Mouse (Mus musculus) adrenal gland, adult 2 months (tissue): Measurements from ENCODE around the gene Srsf5. TPM values are rescaled to one million over a fixed set of nuclear protein-coding genes. Genes with fewer than 3 reads are reported as not detected.
"Not testable (repeated sequence)": the region's sequence is repeated elsewhere in the genome, so short reads cannot be mapped to it uniquely, and the experiment has no call there.

Experiments used
- DNase-seq: peaks from one replicate; pipeline ENCODE4 v3.0.0; 2021
- polyA plus RNA-seq: library from polyadenylated mRNA; depleted of rRNA; stranded (reverse); fragments of >200 nt; gene quantifications from 2 replicates; pipeline ENCODE4 v1.2.3, GENCODE M21; 2012
- total RNA-seq, 2 experiments: library from RNA; stranded (reverse); gene quantifications; 2 replicates each; pipeline ENCODE4 v1.2.3; 2021

Srsf5 gene
- total and polyA plus RNA-seq, 3 experiments: 126 to 348 (median 249) TPM

DNA sequence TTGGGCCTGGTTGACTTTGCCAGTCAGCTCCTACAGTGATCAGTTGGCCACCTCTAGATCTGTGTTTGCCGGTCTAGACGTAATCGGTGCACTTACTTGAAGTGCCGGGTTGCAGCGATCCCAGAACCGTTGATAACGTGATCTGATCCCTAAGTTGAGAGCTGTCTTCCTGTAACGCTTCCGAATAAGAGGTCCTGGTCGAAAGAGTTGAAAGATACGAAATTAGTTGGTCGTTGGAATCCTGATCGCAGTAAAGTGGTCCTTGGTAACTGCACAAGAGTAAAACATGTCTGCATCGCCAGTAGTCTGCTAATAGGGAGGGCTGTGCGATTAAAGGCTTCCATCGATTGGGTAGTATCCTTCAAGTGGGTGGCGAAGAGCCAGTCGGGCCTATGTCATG, 2.9 kb downstream of the Srsf5 start:
- no peak for DNase-seq

- DNase-seq: not testable (repeated sequence)
Measured at GRCm38 (mm10) chr12:80949603-80950002, 4.3 kb downstream of the Srsf5 start.

GRCm38 (mm10) chr12:80951640-80952219, 6.4 kb downstream of the Srsf5 start:
- DNase-seq: no peak

GRCm38 (mm10) chr12:80952526-80952925, 7.2 kb downstream of the Srsf5 start:
- no peak for DNase-seq

GRCm38 (mm10) chr12:80956039-80956438, 10.7 kb downstream of the Srsf5 start:
- DNase-seq: no peak

DNA sequence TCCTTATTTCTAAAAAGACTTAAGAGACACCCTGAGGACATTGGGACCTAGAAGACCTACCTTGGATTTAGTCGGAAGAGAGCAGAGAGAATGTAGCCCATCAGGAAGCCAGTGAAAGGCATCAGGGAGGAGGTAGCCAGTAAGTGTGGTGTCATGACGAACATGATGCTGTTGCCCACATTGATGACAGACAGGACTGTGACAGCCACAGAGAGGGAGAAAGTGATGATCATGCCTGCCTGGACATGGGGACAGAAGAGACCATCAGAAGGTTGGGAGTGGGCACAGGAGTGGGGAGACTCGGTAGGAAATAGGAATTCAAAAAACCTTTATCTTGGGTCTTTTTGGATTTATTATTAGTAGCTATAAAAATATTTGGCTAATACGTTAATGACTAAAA, 12.7 kb downstream of the Srsf5 start:
- no peak for DNase-seq

DNA sequence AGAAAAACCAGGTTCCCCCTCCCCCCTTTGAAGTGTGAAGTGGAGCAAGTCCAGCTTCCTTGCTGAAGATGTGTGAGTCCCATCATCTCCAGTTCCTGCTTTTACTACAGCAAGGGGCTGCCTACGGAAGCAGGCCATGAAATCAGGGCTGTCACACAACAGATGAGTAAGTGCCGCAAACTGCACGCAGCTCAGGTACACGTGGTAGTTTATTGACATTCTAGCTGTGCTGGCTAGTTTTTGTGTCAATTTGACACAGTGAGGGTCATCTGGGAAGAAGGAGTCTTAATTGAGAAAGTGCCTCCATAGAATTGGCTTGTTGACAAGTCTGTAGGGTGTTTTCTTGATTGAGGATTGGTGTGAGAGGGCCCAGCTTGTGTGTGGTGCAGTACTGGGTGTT, 17.3 kb downstream of the Srsf5 start:
- no peak for DNase-seq

- DNase-seq: no peak
Measured at GRCm38 (mm10) chr12:80966059-80966838, 20.9 kb downstream of the Srsf5 start.

- no peak for DNase-seq
Measured at GRCm38 (mm10) chr12:80967918-80968317, 22.6 kb downstream of the Srsf5 start.

DNA sequence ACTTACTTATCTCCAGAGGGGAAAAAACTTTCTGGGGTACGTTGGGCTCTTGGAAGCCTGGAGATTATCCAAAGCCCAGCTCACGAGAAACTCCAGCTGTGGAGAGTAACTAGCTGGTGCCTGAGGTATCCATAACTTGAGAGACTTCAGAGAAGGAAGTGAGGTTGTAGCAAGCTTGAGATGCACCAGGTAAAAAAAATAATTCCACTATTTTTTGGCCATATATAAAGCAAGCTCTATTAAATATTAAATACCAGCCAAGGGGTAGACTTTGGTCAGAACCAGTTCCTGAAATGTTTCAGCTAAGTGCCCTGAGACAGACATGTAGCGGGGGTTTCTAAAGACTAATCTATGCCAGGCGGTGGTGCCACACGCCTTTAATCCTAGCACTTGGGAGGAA, 23.3 kb downstream of the Srsf5 start, which contains the start of gene Slc10a1:
Gene Slc10a1, minus strand, starts transcription at position 101 of the 400 bp plus-strand sequence.
- DNase-seq: no peak

DNA sequence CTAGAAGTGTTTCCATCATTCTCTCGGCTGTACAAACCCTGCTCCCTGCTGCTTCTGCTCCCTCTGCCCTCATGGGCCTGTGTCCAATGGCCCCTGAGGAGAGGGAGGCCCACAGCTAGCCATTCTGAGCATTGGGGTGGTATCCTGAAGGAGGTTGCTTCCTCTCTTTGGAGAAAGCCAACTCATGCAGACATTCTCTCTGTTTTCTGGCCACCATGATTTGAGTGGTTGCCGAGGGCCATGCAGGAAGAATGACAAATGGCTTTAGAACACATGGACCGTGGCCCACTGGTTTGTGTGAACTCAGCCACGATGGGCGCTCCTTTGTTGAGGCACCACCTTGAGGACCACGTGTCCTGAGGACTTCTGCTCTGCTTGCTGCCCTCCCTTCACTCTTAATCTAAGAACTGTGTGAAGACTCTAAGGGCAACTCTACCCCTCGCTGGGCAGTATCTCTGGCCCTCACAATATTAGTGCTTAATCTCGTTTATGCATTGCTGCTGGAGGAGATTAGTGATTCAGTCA, 24.9 kb downstream of the Srsf5 start:
- no peak for DNase-seq

DNA sequence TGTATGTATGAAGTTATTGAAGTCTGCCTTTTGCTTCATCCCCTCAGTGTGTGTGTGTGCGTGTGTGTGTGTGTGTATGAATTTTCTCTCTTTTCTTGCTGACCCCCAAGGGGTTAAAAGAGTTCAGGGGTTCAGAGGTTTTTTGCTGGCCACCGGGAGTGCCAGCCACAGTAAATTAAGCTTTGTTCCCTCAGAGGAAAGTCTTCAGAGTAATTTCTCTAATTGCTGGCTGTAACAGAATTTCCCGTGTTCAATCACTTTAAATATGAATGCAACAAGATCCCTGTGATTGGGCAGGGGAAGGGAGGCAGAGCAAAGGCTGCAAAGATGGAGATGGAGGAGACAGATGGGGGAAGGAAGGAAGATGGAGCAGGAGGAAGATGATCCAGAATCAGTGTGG, 26.5 kb downstream of the Srsf5 start:
- DNase-seq: no peak

DNA sequence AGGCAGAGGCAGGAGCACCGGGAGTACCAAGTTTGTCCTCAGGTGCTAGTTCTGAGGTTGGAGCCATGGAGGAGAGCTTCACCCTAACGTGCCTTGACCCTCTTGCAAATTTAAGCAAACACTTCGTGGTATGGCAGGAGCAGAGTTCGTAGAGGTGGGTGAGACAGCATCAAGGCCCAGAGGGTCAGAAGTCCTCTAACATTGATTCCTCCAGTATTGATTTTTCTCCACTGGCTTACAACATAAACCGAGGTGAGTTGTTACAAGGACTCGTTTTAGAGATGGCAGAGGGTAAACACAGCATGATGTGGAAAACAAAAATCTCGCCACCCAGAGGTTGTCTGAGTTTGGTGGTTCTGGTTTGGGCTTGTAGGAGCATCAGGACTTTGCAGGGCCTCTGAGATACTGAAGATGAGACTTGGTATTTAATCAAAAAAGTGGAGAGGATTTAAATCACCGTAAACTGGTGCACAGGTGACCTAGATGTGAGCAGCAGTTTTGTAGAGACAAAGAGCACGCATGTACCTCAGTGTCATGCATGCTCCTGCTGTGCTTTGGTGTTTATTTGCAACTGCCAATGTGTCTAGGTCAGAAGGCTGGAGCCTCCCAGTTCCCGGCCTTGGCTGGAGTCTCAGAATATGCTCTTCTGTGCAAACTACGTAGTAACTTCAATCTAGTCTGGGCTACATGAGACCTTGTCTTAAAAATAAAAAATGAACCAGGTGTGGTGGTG, 30.8 kb downstream of the Srsf5 start:
- no peak for DNase-seq

DNA sequence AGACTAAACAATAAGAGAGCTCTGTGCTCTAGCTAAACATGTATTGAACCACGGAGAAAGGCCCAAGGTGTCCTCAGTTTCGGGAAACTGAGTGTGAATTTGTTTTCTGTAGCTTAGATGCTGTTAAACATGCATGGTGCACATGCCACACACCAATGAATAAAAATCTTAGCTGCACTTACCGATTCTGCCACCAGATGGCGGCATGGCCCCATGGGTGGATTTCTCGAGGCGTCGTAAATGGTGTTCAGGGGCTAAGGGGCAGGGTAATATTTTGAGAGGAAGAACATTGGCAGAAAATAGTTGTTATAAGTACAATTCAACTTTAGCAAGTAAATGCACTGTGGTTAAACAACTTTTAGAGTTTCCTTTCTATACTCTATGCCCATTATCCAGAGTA, 37.0 kb downstream of the Srsf5 start:
- DNase-seq: peak; percentile 68

- DNase-seq: no peak
Measured at GRCm38 (mm10) chr12:80983695-80984094, 38.4 kb downstream of the Srsf5 start.

DNA sequence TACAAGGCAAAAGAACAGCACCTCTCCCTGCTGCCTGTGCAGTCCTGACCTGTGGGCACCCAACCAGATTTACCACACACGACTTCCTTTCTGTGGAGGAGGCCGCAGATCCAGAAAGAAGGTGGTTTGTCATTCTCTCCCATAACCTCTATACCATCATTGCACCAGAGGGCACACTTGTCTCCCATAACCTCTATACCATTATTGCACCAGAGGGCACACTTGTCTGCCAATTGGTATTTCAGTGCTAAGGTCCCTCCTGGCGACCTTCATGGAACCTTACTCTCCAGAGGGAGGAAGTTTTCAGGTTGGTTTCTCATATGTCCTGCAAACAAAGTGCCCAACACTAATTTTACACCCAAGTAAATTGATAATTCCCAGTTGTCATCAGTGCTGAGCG, 41.3 kb downstream of the Srsf5 start:
- DNase-seq: no peak

DNA sequence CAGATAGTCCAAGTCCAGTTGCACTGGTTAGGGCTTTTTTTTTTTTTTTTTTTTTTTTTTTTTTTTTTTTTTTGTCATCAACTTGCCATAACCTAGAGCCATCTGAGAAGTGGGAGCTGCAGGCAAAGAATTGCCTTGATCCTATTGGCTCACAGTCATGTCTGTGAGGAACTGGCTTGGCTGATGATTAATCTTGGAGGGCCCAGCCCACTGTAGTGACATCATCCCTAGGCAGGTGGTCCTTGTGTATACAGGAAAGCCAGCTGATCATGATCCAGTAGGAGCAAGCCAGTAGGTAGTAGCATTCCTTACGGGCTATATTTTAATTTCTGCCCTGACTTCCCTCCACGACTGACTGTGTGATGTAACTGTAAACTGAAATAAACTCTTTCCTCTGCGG, 43.0 kb downstream of the Srsf5 start:
- no peak for DNase-seq

- no peak for DNase-seq
Measured at GRCm38 (mm10) chr12:80990901-80991445, 45.7 kb downstream of the Srsf5 start.

GRCm38 (mm10) chr12:80991806-80992205, 46.5 kb downstream of the Srsf5 start:
- no peak for DNase-seq

GRCm38 (mm10) chr12:80992540-80993122, 47.3 kb downstream of the Srsf5 start:
- DNase-seq: peak; percentile 63

DNA sequence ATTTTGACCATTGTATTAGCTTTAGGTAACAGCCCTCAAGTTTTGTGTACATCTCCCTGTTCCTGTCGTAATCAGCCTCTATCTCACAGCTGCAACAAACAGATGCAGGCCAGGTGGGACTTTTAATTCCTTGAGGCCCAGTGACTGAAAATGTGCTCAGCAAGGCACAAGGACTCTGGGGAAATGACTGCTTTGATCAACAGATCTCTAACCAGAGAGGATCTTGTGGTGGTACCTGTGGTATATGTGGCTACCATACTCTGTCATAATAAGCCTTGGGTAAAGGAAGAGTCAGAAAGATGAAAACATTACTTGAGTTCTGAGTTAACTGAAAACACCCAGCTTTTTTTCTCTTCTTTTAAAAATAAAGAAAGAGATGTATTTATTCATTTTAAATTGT, 48.5 kb downstream of the Srsf5 start:
- no peak for DNase-seq

GRCm38 (mm10) chr12:80995326-80995725, 50.0 kb downstream of the Srsf5 start:
- no peak for DNase-seq
